Mouse (Mus musculus) macrophage (primary cell): ENCODE measurements around the gene Tmem51. TPM values are rescaled to one million over a fixed set of nuclear protein-coding genes. Genes with fewer than 3 reads are reported as not detected.
A peak's percentile ranks its signal among the peaks of the same experiment; 100 is the strongest.

ENCODE experiments used
- H3K27ac ChIP-seq: fragments of 350-480 bp; formaldehyde crosslinking; 2 replicates; pipeline ENCODE4 v1.9.0; 2021
- H3K36me3 ChIP-seq: fragments of 350-480 bp; formaldehyde crosslinking; 2 replicates; pipeline ENCODE4 v1.9.0; 2021; ENCODE audit errors: inconsistent target
- H3K4me3 ChIP-seq: fragments of 350-480 bp; formaldehyde crosslinking; 2 replicates; pipeline ENCODE4 v1.9.0; 2021; ENCODE audit errors: inconsistent target
- H3K79me2 ChIP-seq: fragments of 350-480 bp; formaldehyde crosslinking; 2 replicates; pipeline ENCODE4 v1.9.0; 2021; ENCODE audit errors: inconsistent target
- WGBS: methylation state at CpG from one replicate; pipeline ENCODE4 v1.1.7; 2026; ENCODE audit warnings: inconsistent platforms; ENCODE audit not compliant: missing documents; 5-methylcytosine and 5-hydroxymethylcytosine counted together
- polyA plus RNA-seq: library from polyadenylated mRNA; stranded (reverse); fragments of 250-400 nt; gene quantifications from 3 replicates; pipeline ENCODE4 v1.2.4, GENCODE M21; 2018; ENCODE audit warnings: inconsistent platforms

Gene Tmem51
- polyA plus RNA-seq, 1 experiment from 2014 or later = 46.5 TPM

DNA sequence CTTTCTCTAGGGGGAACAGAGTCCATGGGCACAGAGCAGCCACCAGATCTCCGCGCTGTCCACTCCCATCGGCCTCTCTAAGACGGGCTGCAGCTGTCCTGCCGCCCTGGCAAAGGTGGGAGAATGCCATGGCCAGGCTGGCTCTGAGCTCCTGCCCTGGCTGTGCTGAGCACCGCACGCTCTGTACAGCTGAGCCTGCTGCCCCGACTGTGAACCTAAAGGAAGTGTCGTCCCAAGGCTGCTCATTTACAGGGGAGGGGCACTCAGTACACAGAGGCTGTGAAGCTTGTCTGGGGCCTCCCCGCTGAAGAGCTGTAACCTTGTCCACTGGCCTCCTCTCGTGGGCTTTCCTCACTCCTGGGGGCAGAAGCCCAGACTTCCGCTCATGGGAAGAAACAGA lies 39.7 kb downstream of the Tmem51 start:
- no peak overlapping the region for H3K4me3 ChIP-seq
- H3K36me3 ChIP-seq = peaks cover 19% of the 10 kb centered on the region

DNA sequence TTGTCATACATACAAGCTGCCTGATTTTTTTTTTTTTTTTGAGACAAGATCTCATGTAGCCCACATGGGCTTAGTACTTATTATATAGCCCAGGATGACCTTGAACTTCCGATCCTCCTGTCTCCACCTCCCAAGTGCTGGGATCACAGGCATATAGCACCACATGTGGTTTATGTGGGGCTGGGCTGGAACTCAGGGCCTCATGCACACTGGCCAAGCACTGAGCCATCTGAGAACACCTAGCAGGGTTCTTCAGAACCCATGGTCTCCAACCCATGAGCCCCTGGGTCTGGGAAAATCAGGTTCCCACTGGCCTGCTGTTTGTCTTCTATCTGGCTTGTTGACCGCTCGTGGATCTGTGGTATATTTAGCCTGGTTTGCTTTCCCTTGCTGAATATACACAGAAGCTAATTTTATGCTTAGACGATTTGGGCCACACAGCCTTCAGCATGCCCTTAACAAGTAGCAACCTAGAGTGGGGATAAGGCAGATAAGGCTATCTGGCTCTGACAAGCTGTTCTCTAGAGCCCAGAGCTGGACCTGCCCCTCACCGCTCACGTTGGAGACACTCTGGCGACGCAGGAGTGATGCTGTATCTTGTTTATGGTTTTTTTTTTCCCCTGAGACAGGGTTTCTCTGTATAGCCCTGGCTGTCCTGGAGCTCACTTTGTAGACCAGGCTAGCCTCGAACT lies 44.3 kb downstream of the Tmem51 start:
- Histone ChIP-seq H3K36me3 (peaks cover 42% of the 10 kb centered on the region), H3K27ac (no peak overlapping the region), H3K79me2 (peaks cover 6% of the 10 kb centered on the region; the same call in 1 of the 2 replicates), H3K4me3 (no peak overlapping the region)
- WGBS = 81% methylated on average over 9 of the region's 9 CpGs

More for the DNA sequence above, 39.7 kb downstream of the Tmem51 start:
- H3K79me2 ChIP-seq = peaks cover 40% of the 10 kb centered on the region; the same call in 1 of the 2 replicates
- 92% methylated on average over 12 of the region's 12 CpGs for WGBS
- no peak overlapping the region for H3K27ac ChIP-seq

DNA sequence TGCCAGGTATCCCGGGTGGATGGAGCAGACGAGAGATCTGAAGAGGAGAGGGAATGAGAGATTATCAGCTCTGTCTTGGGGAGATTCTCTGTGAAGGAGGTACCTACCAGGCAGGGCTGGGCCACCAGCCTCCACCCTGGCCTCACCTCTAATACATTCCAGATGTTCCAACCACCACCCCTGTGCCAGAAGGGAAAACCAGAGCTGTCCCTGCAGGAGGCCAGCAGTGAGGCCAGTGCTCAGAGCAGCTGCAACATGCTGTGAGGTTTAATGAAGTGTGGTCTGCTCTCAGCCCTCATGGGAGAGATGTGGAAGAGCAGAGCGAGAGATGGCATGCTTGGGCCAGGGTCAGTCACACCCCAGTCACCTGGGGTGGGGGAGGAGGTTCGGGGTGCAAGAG lies 46.2 kb downstream of the Tmem51 start:
- Histone ChIP-seq H3K79me2 (no peaks in the 10 kb centered on the region; the same call in 1 of the 2 replicates), H3K36me3 (peaks cover 50% of the 10 kb centered on the region), H3K4me3 (no peak overlapping the region), H3K27ac (no peak overlapping the region)
- 71% methylated on average over 4 of the region's 4 CpGs for WGBS

DNA sequence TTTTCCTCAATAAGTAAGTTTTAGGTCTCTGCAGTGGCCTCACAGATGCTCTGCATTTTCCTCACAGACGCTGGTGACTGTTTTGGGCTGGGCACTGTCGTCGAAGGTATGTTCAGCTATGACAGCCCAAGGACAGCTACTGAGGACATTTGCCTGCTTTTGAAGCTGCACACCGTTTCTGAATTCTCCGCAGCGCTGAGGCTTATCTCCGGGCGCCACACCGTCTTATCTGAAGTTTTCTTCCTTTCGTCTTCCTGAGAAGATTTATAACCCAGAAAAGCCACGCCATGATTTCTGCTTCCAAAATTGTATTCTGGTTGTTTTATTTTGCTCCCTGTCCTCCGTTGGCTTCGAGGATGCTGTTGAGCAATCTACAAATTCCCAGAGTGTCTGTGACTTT lies 55.6 kb downstream of the Tmem51 start:
- Histone ChIP-seq H3K4me3 (no peak overlapping the region), H3K27ac (no peak overlapping the region), H3K79me2 (no peaks in the 10 kb centered on the region; the same call in 1 of the 2 replicates), H3K36me3 (peaks cover 28% of the 10 kb centered on the region)
- 22% methylated on average over 13 of the region's 13 CpGs for WGBS

DNA sequence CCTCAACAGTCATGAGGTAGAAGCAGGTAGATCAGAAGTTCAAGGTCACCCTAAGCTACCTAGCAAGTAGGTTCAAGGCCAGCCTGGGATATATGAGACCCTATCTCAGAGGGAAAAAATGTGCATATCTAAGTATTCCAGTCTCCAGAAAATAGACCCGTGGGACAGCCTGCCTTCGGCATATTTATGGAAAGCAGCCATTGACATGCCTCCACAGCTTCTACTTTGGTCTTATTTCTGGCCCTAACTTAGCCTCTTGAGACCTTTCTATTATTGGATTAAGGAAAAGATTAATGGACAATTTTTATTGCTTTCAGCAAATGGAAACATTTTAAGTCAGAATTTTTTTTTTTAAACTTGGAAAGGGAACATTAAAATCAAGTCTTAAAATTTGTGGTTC lies 57.1 kb downstream of the Tmem51 start:
- H3K36me3 ChIP-seq = peaks cover 14% of the 10 kb centered on the region; the same call in 1 of the 2 replicates
- H3K27ac ChIP-seq = no peak overlapping the region
- H3K4me3 ChIP-seq = no peak overlapping the region
- WGBS = 100% methylated on average over 2 of the region's 2 CpGs
- no peaks in the 10 kb centered on the region; the same call in 1 of the 2 replicates for H3K79me2 ChIP-seq

DNA sequence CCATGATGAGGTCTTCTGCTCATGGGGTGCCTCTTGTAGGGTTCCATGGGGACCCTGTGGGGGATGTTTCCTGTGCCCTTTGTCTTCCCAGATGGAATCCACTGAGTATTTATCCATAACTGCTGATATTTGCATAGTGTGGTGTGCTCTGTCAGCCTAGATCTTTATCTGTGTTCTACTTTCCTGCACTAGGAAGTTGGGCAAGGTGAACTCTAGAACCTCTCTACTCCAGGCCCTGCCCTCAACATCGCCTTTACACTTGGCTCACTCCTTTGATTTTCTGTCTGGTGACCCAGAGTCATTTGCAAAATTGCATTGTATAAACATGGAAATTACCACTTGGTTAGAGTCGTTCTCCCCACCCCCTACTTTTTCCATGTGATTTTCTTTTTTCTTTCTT lies 59.6 kb downstream of the Tmem51 start:
- H3K79me2 ChIP-seq = peaks cover 12% of the 10 kb centered on the region; the same call in 1 of the 2 replicates
- H3K4me3 ChIP-seq = no peak overlapping the region
- WGBS = 100% methylated on average over 1 of the region's 2 CpGs
- no peak overlapping the region for H3K27ac ChIP-seq
- H3K36me3 ChIP-seq = no peaks in the 10 kb centered on the region

DNA sequence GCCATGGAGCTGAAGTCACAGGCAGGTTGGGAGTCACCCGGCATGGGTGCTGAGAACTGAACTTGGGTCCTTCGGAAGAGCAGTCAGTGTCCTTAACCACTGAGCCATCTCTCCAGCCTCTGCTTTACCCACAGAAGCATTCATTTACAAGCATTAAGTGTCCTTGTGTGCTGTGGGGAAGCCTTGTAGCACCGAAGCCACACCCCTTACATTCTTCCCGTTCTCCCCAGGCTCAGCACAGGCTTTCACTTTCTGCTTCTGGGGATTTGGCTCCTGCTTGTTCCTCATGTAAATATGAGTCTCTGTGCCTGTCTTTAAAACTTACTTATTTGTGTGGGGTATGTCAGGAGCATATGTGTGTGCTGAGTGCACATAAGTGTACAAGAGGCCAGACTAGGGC lies 60.9 kb downstream of the Tmem51 start:
- Histone ChIP-seq H3K36me3 (no peaks in the 10 kb centered on the region), H3K27ac (peak overlapping the region; percentile 17; the same call in 1 of the 2 replicates), H3K79me2 (peaks cover 26% of the 10 kb centered on the region; the same call in 1 of the 2 replicates), H3K4me3 (no peak overlapping the region)
- 48% methylated on average over 4 of the region's 4 CpGs for WGBS

DNA sequence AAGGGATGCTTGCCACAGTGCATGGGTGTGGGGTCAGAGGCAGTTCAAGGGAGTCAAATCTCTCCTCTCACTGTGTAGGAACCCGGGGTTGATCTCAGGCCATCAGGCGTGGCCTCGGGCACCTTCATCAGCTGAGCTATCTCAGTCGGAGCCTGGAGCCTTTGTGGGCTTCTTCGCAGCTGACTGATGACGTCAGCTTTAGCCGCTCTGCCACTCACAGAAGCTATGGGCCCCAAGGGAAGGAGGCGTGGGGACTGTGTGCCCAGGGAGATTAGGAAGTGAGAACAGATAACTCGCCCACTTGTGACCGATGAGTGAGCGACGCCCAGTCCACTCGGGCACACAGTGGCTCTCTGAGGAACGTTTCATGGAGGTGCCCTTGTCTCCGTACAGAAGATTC lies 66.4 kb downstream of the Tmem51 start:
- Histone ChIP-seq H3K4me3 (peak overlapping the region; percentile 36), H3K36me3 (no peaks in the 10 kb centered on the region), H3K79me2 (peaks cover 29% of the 10 kb centered on the region; the same call in 1 of the 2 replicates), H3K27ac (peak overlapping the region; percentile 66)
- WGBS = 31% methylated on average over 15 of the region's 15 CpGs

DNA sequence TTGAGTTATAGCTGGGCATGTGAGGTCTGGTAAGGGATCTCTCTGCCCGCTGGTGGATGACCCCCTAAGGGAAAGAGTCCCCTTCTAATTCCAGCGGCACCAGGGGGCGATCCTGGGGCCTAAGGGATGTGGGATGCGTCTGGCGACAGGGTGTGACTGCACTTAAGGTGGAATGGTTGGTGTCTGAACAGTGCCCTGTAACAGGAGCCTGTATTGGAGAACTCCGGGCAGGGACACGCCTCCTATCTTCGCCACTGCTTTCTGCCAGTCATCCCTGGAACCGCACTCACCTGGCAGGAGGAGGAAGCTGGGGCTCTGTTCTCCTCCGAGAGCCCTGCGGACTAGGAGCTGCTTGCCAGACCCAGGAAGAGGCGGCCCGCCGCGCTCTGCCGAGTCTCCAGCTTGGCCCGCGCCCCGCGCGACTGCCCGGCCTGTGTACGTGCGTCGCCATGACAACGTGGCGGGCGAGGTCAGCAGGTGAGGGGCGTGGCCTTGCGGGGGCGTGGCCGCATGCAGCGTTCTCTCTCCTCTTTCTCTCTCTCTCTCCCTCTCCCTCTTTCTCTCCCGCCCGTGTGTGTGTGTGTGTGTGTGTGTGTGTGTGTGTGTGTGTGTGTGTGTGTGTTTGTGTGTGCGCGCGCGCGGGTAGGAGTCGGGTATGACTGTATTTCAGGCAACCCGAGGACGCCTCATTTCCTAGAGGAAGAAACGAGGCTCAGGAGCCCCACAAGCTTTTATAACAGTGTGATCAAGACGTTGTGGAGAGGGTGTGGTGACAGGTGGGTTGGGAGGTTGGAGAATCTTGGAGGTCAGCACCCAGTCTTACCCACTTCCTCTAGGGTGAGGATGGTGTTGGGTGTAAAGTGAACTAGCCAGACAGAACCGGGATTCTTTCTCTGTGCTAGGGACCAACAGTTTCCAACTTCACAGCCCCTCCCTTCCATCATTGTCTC lies 69.2 kb downstream of the Tmem51 start, which contains the start of gene Fhad1:
TSS of gene Fhad1 (minus strand) at position 424 of the 950 bp plus-strand sequence.
- no peak within 1 kb of the TSS for H3K27ac ChIP-seq
- H3K4me3 ChIP-seq = peak within 1 kb of the TSS; percentile 16
- H3K79me2 ChIP-seq = peaks cover 20% of the 10 kb centered on the region; the same call in 1 of the 2 replicates
- WGBS = 17% methylated on average over 18 of the region's 46 CpGs
- no peaks in the 10 kb centered on the region for H3K36me3 ChIP-seq

DNA sequence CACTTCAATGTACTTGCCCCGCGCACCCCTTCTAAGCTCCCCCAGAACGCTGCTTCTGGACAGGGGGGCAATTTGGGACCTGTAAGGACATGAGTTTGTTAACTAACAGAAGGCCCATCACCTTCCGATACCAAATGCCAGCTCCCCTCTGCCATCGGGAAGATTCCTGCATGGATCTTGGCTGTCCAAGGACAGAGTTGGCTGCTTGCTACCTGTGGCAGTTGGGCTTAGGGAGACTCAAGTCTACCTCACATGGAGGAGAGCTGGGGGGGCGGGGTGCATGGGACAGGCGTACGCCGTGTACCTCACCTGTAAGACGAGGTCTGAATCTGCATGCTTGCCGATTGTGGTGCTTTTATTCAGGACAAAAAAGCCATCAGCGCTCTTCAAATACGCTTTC lies 72.9 kb downstream of the Tmem51 start:
- Histone ChIP-seq H3K27ac (no peak overlapping the region), H3K36me3 (no peaks in the 10 kb centered on the region), H3K79me2 (no peaks in the 10 kb centered on the region), H3K4me3 (no peak overlapping the region)
- 84% methylated on average over 13 of the region's 13 CpGs for WGBS

DNA sequence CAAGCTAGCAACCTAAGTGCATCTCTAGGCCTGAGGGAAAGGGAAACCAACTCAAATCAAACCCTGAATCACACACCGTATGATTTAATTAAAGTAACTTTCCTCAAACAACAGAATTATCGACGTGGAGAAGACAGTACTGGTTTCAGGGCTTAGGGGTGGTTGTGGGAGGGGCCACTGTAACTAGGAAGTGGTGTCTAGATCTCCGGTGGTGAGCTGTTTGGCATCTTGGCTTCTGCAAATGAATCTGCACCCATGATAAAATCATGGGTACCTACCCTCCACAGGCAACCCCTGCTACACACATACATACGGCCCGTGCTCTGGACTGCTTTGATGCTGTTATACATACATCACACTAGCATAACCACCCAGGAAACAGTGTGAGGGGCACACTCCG lies 73.7 kb downstream of the Tmem51 start:
- Histone ChIP-seq H3K79me2 (no peaks in the 10 kb centered on the region), H3K36me3 (no peaks in the 10 kb centered on the region), H3K27ac (no peak overlapping the region), H3K4me3 (no peak overlapping the region)
- WGBS = 21% methylated on average over 7 of the region's 7 CpGs

DNA sequence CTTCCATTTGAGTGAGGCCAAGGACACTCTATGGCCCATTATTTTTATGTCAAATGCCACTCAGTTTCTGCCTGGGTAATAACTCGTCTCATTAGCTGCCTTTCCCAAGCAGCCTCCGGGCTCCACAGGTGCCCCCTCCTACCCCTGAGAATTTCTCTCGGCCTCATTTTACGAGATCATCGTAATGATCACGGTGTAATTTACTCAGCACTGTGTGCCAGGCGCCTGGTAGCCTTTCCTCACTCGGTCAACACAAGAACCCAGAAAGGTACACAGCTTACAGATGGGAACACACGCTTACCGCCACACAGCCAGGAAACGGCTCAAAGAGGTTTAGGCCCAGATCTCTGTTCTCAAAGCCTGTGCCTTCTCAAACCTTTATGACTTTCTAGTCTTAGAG lies 75.9 kb downstream of the Tmem51 start:
- H3K4me3 ChIP-seq = no peak overlapping the region
- H3K27ac ChIP-seq = no peak overlapping the region
- H3K79me2 ChIP-seq = no peaks in the 10 kb centered on the region
- H3K36me3 ChIP-seq = no peaks in the 10 kb centered on the region
- WGBS = 93% methylated on average over 11 of the region's 11 CpGs

DNA sequence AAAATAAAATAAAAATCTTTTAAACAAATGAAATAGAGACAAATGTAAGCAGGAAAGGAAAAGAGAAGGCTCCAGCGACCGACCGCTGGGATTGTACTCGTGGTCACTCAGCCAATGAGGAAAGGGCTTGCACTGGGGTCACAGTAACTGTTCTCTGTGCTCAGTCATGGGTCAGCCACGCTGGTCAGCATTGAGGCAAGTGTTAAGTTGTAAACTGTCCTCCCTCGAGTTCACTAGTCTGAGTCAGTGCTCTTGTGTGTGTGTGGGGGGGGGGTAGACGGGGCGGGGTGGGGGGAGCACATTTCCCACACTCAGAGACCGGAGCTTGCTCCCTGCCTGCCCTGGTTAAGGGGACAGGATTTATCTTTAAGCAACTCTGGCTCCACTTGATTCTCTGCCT lies 83.5 kb downstream of the Tmem51 start:
- H3K4me3 ChIP-seq = no peak overlapping the region
- H3K36me3 ChIP-seq = no peaks in the 10 kb centered on the region
- 85% methylated on average over 9 of the region's 9 CpGs for WGBS
- H3K79me2 ChIP-seq = no peaks in the 10 kb centered on the region
- H3K27ac ChIP-seq = no peak overlapping the region

DNA sequence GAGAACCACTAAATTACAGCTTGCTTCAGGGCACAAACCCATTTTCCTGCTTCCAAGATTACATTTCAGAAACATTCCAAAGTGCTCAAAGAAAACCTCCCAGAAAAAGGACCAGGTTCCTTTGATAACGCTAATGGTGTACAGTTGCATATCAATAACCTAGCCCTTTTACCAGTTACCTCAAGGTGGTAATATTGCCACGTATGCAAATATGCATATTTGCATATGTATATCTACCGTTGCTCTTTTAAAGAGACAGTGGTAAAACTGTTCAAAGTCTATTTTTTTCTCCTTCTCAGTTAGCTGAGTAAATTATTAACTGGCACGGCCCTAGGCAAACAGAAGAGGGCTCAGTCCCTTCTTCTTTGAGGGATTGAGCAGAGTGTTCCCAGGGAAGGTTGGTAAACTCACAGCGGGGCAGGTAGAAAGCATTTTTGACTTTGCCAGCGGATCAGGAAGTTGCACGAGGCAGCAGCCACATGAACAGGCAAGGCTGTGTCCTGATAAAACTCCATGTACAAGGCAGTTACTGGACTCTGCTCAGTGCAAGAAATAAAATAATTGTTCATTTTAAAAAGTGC lies 84.5 kb downstream of the Tmem51 start:
- no peaks in the 10 kb centered on the region for H3K79me2 ChIP-seq
- H3K27ac ChIP-seq = no peak overlapping the region
- whole genome bisulfite sequencing = 60% methylated on average over 7 of the region's 7 CpGs
- no peaks in the 10 kb centered on the region for H3K36me3 ChIP-seq
- no peak overlapping the region for H3K4me3 ChIP-seq
